Mouse (Mus musculus) kidney, embryonic 15.5 days (tissue): ENCODE measurements around the gene Sema6b. TPM values are rescaled to one million over a fixed set of nuclear protein-coding genes. Genes with fewer than 3 reads are reported as not detected.
A peak's percentile ranks its signal among the peaks of the same experiment; 100 is the strongest.

Experiments
- ATAC-seq: fragments of 200-750 bp; cut with Nextera tagmentation; replicated peaks from 2 replicates; pipeline ENCODE4 v1.8.0; 2017; ENCODE audit warnings: moderate TSS enrichment; ENCODE audit not compliant: low FRiP score
- H3K27ac ChIP-seq: fragments of 300-500 bp; sonication (generic); 2 replicates; pipeline ENCODE4 v1.5.1; 2015; ENCODE audit warnings: mild to moderate bottlenecking, inconsistent platforms
- H3K27me3 ChIP-seq: fragments of 300-500 bp; sonication (generic); 2 replicates; pipeline ENCODE4 v1.6.1; 2015; ENCODE audit warnings: inconsistent platforms
- H3K36me3 ChIP-seq: fragments of 300-500 bp; sonication (generic); 2 replicates; pipeline ENCODE4 v1.6.1; 2015; ENCODE audit warnings: inconsistent platforms
- H3K4me1 ChIP-seq: fragments of 300-500 bp; sonication (generic); 2 replicates; pipeline ENCODE4 v1.6.1; 2015; ENCODE audit warnings: inconsistent platforms
- H3K4me2 ChIP-seq: fragments of 300-500 bp; sonication (generic); 2 replicates; pipeline ENCODE4 v1.6.1; 2015; ENCODE audit warnings: moderate library complexity, mild to moderate bottlenecking, inconsistent platforms
- H3K4me3 ChIP-seq: fragments of 300-500 bp; sonication (generic); replicated peaks from 2 replicates; pipeline ENCODE4 v1.5.1; 2015; ENCODE audit warnings: mild to moderate bottlenecking, inconsistent platforms
- H3K9ac ChIP-seq: fragments of 300-500 bp; sonication (generic); 2 replicates; pipeline ENCODE4 v1.6.1; 2015; ENCODE audit warnings: mild to moderate bottlenecking, inconsistent platforms
- H3K9me3 ChIP-seq: fragments of 300-500 bp; sonication (generic); replicated peaks from 2 replicates; pipeline ENCODE4 v1.6.1; 2016; ENCODE audit warnings: inconsistent platforms
- WGBS: fragments of 180-500 bp; shearing (Covaris S2); methylation state at CpG from one replicate; pipeline ENCODE4 v1.1.7; 2015; ENCODE audit warnings: mixed read lengths; 5-methylcytosine and 5-hydroxymethylcytosine counted together
- polyA plus RNA-seq: library from polyadenylated mRNA; unstranded; fragments of >200 nt; fragmentation: Nextera tagmentation; extraction: Ambion mirVana; gene quantifications from 2 replicates; pipeline ENCODE4 v1.2.1, GENCODE M21; 2015

Sema6b gene
- polyA plus RNA-seq, 1 experiment from 2014 or later, result 1.5 TPM

- Histone ChIP-seq H3K9ac (peak overlapping the region; percentile 30; the same call in 1 of the 2 replicates), H3K27me3 (peaks cover 95% of the 10 kb centered on the region)
Observed at GRCm38 (mm10) chr17:56141702-56142605, 1.8 kb upstream of the Sema6b start.

GRCm38 (mm10) chr17:56139355-56139754 lies 788 bp downstream of the Sema6b start:
- ATAC-seq, result no peak
- peaks cover 55% of the 10 kb centered on the region for H3K4me1 ChIP-seq
- peak overlapping the region; percentile 100 for H3K4me2 ChIP-seq
- no peak overlapping the region for H3K27ac ChIP-seq
- peak overlapping the region; percentile 69 for H3K4me3 ChIP-seq
- peak overlapping the region; percentile 45; the same call in 1 of the 2 replicates for H3K9ac ChIP-seq
- 11% methylated on average over 20 of the region's 21 CpGs for WGBS
- H3K27me3 ChIP-seq, result peaks cover 72% of the 10 kb centered on the region
- no peaks in the 10 kb centered on the region for H3K36me3 ChIP-seq
- no peaks in the 10 kb centered on the region for H3K9me3 ChIP-seq

More at GRCm38 (mm10) chr17:56141702-56142605, 1.8 kb upstream of the Sema6b start:
- H3K4me2 ChIP-seq, result peak overlapping the region; percentile 77
- H3K4me3 ChIP-seq, result peak overlapping the region; percentile 42
- peak; percentile 16; the same call in 1 of the 2 replicates for ATAC-seq
- peaks cover 44% of the 10 kb centered on the region for H3K4me1 ChIP-seq
- no peaks in the 10 kb centered on the region for H3K9me3 ChIP-seq
- no peak overlapping the region for H3K27ac ChIP-seq
- H3K36me3 ChIP-seq, result no peaks in the 10 kb centered on the region
- 1% methylated on average over 44 of the region's 47 CpGs for WGBS

GRCm38 (mm10) chr17:56137839-56138613 lies 2.1 kb downstream of the Sema6b start:
- Histone ChIP-seq H3K36me3 (no peaks in the 10 kb centered on the region), H3K27me3 (peaks cover 59% of the 10 kb centered on the region), H3K9me3 (no peaks in the 10 kb centered on the region), H3K9ac (0 out of 2 replicates have a peak overlapping the region, but pooled peaks have one; percentile 21), H3K4me3 (peak overlapping the region; percentile 24), H3K4me2 (peak overlapping the region; percentile 53), H3K4me1 (peaks cover 68% of the 10 kb centered on the region), H3K27ac (no peak overlapping the region)
- WGBS, result 14% methylated on average over 25 of the region's 25 CpGs
- no peak for ATAC-seq

- H3K4me2 ChIP-seq, result no peak overlapping the region
- ATAC-seq, result no peak
Observed at GRCm38 (mm10) chr17:56136558-56136957, 3.6 kb downstream of the Sema6b start.

GRCm38 (mm10) chr17:56134463-56134971 lies 5.6 kb downstream of the Sema6b start:
- Histone ChIP-seq H3K27me3 (peaks cover 24% of the 10 kb centered on the region), H3K27ac (peak overlapping the region; percentile 85), H3K36me3 (no peaks in the 10 kb centered on the region), H3K9me3 (no peaks in the 10 kb centered on the region), H3K4me1 (peaks cover 49% of the 10 kb centered on the region), H3K4me2 (peak overlapping the region; percentile 64), H3K4me3 (peak overlapping the region; percentile 33), H3K9ac (peak overlapping the region; percentile 11; the same call in 1 of the 2 replicates)
- WGBS, result 2% methylated on average over 27 of the region's 27 CpGs
- ATAC-seq, result peak; percentile 23

More at GRCm38 (mm10) chr17:56136558-56136957, 3.6 kb downstream of the Sema6b start:
- no peaks in the 10 kb centered on the region for H3K9me3 ChIP-seq
- peaks cover 59% of the 10 kb centered on the region for H3K4me1 ChIP-seq
- peaks cover 44% of the 10 kb centered on the region for H3K27me3 ChIP-seq
- WGBS, result 80% methylated on average over 7 of the region's 7 CpGs
- H3K4me3 ChIP-seq, result no peak overlapping the region
- no peak overlapping the region for H3K9ac ChIP-seq
- H3K27ac ChIP-seq, result no peak overlapping the region
- H3K36me3 ChIP-seq, result no peaks in the 10 kb centered on the region

- Histone ChIP-seq H3K27ac (peak overlapping the region; percentile 85), H3K4me1 (peaks cover 45% of the 10 kb centered on the region), H3K9ac (peak overlapping the region; percentile 14; the same call in 1 of the 2 replicates), H3K4me3 (peak overlapping the region; percentile 33), H3K36me3 (no peaks in the 10 kb centered on the region), H3K9me3 (no peaks in the 10 kb centered on the region), H3K4me2 (peak overlapping the region; percentile 64), H3K27me3 (peaks cover 16% of the 10 kb centered on the region)
- ATAC-seq, result peak; percentile 80
- 15% methylated on average over 19 of the region's 21 CpGs for WGBS
Observed at GRCm38 (mm10) chr17:56133457-56134363, 6.4 kb downstream of the Sema6b start.

GRCm38 (mm10) chr17:56132661-56133060 lies 7.5 kb downstream of the Sema6b start:
- Histone ChIP-seq H3K27ac (no peak overlapping the region), H3K9ac (no peak overlapping the region), H3K4me2 (peak overlapping the region; percentile 46), H3K9me3 (no peaks in the 10 kb centered on the region), H3K4me3 (peak overlapping the region; percentile 23; the same call in 1 of the 2 replicates), H3K4me1 (peaks cover 35% of the 10 kb centered on the region), H3K36me3 (no peaks in the 10 kb centered on the region), H3K27me3 (peaks cover 8% of the 10 kb centered on the region; the same call in 1 of the 2 replicates)
- 5% methylated on average over 14 of the region's 14 CpGs for WGBS
- ATAC-seq, result no peak

- H3K9ac ChIP-seq, result no peak overlapping the region
- H3K4me1 ChIP-seq, result peaks cover 27% of the 10 kb centered on the region
- no peaks in the 10 kb centered on the region for H3K36me3 ChIP-seq
- H3K27ac ChIP-seq, result no peak overlapping the region
- H3K9me3 ChIP-seq, result no peaks in the 10 kb centered on the region
- no peak overlapping the region for H3K4me2 ChIP-seq
- H3K4me3 ChIP-seq, result no peak overlapping the region
- ATAC-seq, result no peak
- peaks cover 2% of the 10 kb centered on the region; the same call in 1 of the 2 replicates for H3K27me3 ChIP-seq
- 43% methylated on average over 7 of the region's 7 CpGs for WGBS
Observed at GRCm38 (mm10) chr17:56131814-56132213, 8.3 kb downstream of the Sema6b start.

GRCm38 (mm10) chr17:56131136-56131535 lies 9.0 kb downstream of the Sema6b start:
- Histone ChIP-seq H3K27me3 (no peaks in the 10 kb centered on the region), H3K4me3 (no peak overlapping the region), H3K4me1 (peaks cover 27% of the 10 kb centered on the region), H3K36me3 (no peaks in the 10 kb centered on the region), H3K9me3 (no peaks in the 10 kb centered on the region), H3K4me2 (no peak overlapping the region), H3K9ac (no peak overlapping the region), H3K27ac (no peak overlapping the region)
- WGBS, result 91% methylated on average over 10 of the region's 10 CpGs
- ATAC-seq, result no peak

GRCm38 (mm10) chr17:56128246-56128645 lies 11.9 kb downstream of the Sema6b start:
- Histone ChIP-seq H3K4me1 (peaks cover 19% of the 10 kb centered on the region), H3K36me3 (no peaks in the 10 kb centered on the region), H3K9me3 (no peaks in the 10 kb centered on the region), H3K27ac (no peak overlapping the region), H3K4me2 (no peak overlapping the region), H3K9ac (no peak overlapping the region), H3K27me3 (peaks cover 21% of the 10 kb centered on the region), H3K4me3 (no peak overlapping the region)
- 70% methylated on average over 15 of the region's 15 CpGs for whole genome bisulfite sequencing
- ATAC-seq, result no peak

- no peak overlapping the region for H3K9ac ChIP-seq
- peaks cover 6% of the 10 kb centered on the region; the same call in 1 of the 2 replicates for H3K9me3 ChIP-seq
- no peak overlapping the region for H3K4me3 ChIP-seq
- H3K27me3 ChIP-seq, result peaks cover 42% of the 10 kb centered on the region
- WGBS, result 75% methylated on average over 11 of the region's 11 CpGs
- no peak for ATAC-seq
- no peak overlapping the region for H3K27ac ChIP-seq
- no peaks in the 10 kb centered on the region for H3K36me3 ChIP-seq
- H3K4me2 ChIP-seq, result no peak overlapping the region
- peaks cover 14% of the 10 kb centered on the region for H3K4me1 ChIP-seq
Observed at GRCm38 (mm10) chr17:56126175-56126574, 14.0 kb downstream of the Sema6b start.
